Mouse (Mus musculus): ENCODE data around the gene Tiparp.

DNA sequence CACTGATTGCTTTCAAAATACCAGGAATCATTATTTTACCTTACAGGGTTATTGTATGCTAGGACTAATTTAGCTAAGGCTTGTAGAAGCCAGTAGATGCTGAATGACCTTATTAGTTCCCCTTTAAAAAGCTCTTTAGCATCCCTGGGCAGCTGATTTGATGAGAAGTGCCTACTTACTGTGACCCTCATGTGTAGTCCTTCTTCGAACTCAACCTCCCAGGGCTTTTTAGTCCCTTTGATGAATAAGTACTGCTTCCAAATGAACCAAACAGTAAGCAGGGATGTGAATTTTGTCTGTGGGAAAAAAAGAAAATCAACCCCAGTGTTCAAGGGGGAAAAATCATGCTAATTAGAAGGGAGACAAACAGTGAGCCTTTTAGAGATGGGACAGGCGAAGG lies 58.8 kb downstream of the Tiparp start:
- TF ChIP-seq POLR2A (IDR thresholded peaks at IDR 0.05; ENCODE audit: control insufficient read depth, extremely low read depth, insufficient read depth, low read length, poor library complexity) (no peak), CTCF (IDR thresholded peaks at IDR 0.05; ENCODE audit: borderline replicate concordance, control insufficient read depth, extremely low read depth, insufficient read depth, low read length, poor library complexity) (no peak)

Measured in thymus, adult 2 months (tissue).